Mouse (Mus musculus) cerebellum, adult 11 months (tissue): Measurements from ENCODE around the gene Ly6g6d.
A peak's percentile ranks its signal among the peaks of the same experiment; 100 is the strongest.
"Not testable (repeated sequence)": the region's sequence is repeated elsewhere in the genome, so short reads cannot be mapped to it uniquely, and the experiment has no call there.

Source experiments
- DNase-seq: peaks from one replicate; pipeline ENCODE4 v3.0.0; 2022

The Ly6g6d gene

DNA sequence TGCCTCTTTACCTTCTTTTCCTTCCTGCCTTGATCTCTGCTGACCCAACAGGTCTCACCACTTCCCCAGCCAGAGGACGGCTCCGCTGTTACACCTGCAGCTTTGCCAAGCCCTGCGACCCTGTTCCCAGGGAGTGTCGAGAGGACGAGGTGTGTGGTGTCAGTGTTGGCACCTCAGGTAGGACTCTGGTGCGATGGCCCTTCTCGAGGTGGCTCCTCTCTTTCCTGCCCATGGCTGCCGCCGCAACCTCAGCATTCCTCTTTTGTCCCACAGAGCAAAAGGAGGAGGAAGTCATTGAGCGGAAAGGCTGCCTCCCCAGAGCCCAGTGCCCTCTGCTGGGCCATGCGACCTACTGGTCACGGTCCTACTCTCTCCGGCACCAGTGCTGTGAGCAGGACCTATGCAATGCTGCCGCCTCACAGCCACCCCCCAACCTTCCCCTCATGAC, at the start of gene Ly6g6d:
TSS of gene Ly6g6d (minus strand) at position 280 of the 448 bp plus-strand sequence.
- no peak for DNase-seq

DNA sequence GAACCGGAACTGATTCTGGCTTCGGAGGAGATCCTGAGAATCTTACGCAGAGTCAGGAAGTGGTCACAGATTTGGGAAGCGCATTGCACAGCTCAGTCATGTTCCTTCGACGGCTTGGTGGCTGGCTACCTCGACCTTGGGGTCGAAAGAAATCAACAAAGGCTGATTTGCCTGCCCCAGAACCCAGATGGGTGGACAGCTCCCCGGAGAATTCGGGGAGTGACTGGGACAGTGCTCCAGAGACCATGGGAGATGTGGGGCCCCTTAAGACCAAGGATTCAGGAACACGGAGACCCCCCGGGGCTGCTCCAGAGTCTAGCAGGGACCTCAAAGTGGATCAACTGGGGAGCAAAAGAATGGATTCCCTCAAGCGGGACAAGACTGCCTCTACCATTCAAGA, 49.2 kb upstream of the Ly6g6d start:
- no peak for DNase-seq

DNA sequence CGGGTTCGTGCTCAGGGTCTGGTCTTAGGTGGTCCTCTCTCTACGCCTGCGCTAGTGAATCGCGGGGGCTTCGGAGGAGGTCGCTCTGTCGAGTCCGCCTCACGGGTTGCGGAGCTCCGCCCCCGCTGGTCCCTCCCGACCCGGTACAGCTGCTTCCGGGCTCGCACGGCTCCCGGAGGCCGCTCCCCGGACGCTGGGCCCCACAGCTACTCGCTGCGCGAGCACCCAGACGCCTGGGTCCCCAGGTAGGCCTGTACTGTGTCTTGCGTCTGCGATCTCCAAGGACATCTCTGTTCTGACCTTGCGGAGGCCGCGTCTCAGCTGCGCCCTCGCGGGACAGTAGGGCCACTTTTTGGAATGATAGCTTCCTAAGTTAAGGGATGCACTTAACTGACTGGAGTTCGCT, 48.3 kb upstream of the Ly6g6d start, which contains the start of gene D17H6S53E:
TSS of gene D17H6S53E (plus strand) at position 168 of the 406 bp plus-strand sequence.
- peak; percentile 61 for DNase-seq

DNA sequence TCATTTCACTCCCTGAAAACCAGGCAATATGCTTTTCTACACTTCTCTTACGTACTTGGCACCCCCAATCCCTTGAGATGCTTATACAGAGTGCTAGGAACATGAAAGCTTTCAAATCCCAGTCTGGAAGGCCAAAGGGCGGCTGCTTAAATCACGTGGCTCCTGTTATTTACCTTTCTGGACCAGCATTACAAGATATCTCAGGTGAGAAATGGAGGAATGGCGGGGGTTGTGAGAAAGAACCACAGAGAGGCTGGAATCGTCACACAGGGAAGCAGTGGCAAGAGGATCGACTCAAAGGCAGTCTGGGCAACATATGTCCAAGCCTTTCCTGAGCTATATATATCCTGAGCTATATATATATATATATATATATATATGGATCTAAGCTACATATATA, 47.7 kb upstream of the Ly6g6d start:
- no peak for DNase-seq

DNA sequence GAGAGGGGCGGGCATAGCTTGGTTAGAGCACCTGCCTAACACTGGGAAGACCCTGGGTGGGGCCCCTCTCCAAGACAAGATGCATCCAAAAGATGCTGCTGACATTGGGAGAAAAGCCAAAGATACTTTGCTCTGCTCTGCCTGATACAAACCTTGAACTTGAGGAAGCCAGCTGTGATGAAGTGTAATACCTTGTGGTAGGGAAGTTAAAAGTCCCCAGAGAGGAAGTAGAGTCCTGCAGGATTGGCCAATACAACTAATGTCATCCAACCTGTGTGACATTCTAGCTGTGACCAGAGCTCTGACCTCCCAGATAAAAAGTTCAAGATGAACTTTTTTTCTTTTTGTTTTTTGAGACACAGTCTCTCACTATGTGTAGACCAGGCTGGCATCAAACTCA, 47.2 kb upstream of the Ly6g6d start:
- DNase-seq = no peak

DNA sequence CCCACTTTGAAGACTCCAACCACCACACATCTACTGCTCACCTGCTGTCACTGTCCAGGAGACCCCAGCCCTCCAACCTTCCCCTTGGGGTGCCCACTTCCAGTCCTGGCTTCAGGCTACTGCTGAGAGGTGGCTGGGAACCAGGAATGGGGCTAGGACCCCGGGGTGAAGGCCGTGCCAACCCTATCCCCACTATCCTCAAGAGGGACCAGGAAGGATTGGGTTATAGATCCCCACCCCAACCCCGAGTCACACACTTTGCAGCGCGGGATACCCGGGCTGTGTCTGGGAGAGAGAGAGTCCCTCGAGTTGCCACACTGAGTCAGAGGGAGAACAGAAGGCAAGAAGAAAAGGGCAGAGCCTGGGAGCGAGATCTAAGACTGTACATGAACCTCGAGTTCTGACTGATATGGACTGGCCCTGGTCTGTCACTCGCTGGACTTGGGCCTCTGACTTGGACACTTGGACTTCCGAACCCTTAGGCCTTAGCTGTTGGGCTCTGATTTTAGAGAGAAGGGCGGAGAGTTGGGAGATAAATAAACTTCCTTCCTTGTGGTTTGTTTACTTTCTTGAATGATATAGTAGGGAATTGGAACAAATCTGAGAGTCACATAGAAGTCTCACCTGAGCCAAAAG, 46.5 kb upstream of the Ly6g6d start:
- not testable (repeated sequence) for DNase-seq

DNA sequence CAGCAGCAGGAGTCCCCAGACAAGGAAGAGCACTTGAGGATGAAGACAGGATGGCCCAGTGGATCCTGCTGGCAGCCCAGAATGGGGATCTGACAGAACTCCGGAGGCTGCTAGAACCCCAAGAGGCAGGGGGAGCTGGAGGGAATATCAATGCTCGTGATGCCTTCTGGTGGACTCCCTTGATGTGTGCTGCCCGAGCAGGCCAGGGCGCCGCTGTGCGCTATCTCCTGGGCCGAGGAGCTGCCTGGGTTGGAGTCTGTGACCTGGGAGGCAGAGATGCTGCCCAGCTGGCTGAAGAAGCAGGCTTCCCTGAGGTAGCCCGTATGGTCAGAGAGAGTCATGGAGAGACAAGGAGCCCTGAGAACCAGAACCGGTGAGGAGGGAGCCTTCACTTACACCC, 45.4 kb upstream of the Ly6g6d start:
- not testable (repeated sequence) for DNase-seq

DNA sequence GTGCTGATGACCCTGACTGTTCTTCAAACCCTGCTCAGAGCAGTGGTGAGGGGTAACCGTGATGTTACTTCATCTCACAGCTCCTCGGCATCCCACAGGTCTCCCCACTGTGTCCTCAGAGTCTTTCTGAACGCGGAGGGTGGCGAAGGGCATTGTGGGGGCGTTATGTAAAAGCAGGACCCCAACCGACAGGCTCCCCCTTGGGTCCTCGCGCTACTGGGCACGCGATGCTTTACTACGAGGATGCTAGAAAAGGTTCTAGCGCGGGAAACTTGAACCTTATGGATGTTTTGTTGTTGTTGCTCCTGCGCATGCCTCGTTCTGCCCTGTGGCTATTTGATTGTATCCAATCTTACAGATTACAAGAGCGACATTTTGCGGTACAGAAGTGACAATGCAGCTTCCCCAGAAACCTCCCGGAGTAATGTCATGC, 44.0 kb upstream of the Ly6g6d start, which contains the start of gene Csnk2b:
TSS of gene Csnk2b (minus strand) at position 183 of the 433 bp plus-strand sequence.
- peak; percentile 69 for DNase-seq

DNA sequence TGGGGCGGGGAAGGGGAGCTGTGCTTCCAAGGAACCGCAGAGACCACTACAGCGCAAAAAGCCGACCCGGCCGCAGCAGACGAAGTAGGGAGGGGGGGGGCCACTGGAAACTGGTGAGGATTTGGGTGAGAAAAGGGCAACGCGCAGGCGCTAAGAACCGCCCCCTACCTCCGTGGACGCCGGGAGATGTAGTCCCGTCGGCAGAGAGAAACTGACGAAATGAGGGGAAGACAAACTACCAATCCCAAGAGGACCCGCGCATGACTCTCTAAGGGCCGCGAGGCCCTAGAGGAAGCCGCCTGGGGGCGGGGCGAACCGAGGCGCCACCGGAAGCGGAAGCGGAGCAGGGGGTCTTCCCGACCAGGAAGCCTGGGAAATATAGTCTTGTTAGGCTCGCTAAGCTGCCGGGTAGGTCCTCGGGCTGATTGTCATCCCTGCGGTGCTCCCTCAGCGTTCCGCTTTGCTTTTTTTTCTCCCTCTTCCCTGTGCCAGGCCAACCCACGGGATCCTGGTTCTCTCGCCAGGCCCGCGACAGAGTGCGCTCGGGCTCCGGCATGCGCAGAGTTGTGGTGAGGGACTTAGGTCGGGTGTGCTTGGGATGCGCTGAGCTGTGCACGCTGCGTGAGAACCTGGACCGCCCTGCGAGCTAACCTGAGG, 43.4 kb upstream of the Ly6g6d start, which contains the start of gene Gpank1:
TSS of gene Gpank1 (plus strand) at position 313 of the 657 bp plus-strand sequence.
- peak; percentile 97 for DNase-seq

DNA sequence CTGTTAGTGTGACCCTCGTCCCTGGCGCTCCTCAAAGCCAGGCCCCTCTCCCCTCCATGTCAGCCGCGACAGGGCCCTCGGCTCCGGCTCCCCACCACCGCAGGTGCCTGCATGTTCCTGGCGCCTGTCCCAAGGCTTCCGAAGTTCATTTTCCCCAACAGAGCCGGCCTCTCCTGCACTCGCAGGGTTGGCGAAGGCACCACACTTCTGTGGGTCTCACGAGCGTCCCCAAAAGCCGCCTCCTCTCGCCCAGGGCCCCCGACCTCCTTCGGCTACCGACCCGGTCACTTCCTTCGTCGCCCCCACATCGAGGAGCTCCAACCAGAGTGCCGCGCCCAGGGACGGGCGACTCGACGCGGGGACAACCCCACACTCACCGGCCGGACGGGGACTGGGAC, 42.9 kb upstream of the Ly6g6d start:
- DNase-seq = no peak

DNA sequence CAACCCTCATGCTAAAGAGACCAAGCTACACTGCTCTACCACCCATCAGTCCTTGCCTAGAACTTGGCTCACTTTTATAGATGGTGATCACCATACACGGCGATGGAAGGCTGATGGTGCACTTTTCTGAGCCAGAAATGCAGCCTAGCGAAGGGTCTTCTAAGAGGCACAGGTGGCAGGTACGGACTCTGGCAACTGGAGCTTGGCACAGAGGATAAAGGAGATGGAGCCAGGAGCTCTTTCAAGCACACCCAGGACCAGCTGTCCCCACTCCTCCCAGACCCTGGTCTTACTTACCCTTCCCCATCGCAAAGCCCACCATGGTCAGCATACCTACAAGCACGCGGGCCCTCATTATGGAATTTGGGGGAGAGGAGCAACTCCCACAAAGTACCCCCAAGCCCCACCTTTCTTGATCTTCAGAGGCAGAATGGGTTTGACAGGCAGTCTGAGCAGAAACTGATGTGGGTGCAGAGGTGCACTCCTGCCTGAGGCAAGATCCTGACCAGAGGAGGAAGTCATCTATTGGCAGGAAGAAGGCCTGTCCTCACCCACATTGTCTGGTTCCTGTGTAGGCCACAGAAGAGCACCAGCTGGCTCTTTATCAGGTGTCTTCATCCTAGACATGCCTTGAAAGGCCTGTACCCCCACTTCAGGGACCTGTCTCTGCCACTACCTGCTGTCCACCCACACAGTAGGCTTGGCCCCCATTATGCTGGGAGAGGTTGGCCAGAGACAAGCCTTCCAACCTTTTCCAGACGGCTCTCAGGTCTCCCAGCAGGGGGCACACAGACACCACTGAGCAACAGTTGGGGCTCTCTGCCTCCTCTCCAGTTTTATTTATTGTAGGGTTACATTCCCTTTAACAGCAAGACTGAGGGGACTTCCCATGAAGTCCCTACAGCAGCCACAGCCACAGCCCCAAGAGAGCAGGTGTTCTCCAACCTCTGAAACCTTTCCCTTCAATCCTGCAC, 37.5 kb upstream of the Ly6g6d start, which contains the start of gene Ly6g5b:
TSS of gene Ly6g5b (minus strand) at position 383 of the 974 bp plus-strand sequence.
- peak; percentile 29 for DNase-seq

DNA sequence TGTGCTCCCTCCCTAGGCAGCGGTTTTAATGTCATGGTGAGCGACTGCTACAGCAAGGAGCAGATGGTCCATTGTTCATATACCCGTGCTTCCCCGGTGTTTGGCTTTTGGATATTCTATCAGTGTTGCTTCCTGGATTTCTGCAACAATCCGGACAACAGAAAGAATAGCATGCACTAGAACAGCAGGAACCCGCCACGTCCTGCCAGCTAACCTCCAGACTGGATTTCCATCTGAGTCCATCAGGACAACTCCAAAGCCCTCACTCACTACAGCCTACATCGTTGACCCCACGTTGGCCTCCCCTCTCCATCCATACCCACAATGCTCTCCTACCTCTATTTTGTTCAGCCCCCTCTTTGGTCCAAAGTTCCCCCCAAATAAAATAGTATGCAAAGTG, 33.9 kb upstream of the Ly6g6d start:
- DNase-seq = no peak

DNA sequence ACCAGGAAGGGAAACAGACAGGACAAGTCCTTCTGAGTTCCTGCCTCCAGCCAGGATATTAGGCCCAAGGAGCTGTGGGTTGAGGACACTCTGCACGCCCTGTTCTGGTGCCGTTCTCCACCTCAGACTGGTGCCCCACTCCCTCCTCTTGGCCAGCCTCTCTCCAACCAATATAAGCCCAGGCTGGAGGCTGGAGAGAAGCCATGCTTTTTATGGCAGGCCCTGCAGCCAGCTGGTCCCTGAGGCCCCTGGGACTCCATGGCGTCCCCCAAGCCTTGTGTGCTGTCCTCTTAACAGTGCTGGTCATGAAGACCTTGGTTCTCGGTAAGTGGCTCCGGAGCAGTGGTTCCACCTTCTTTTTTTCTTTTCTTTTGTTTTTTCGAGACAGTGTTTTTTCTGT, 30.2 kb upstream of the Ly6g6d start, which contains the start of gene Ly6g5c:
TSS of gene Ly6g5c (plus strand) at position 183 of the 400 bp plus-strand sequence.
- peak; percentile 62 for DNase-seq

DNA sequence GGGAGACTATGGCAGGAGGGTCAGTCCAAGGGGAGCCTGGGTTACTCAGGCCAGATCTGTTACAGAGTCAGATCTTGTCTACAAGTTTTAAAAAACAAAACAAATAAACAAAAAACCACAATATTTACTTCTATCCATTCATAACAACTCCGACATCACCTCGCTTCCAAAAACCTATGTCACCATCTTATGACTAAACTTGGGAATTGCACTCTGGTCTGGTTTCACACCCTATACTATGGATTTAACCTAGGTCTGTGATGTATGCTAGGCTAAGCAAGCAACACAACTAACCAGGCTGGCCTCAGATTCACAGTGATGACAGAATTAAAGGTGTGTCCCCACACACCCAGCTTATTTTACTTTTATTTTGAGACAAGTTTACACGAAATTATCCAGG, 28.7 kb upstream of the Ly6g6d start:
- no peak for DNase-seq

DNA sequence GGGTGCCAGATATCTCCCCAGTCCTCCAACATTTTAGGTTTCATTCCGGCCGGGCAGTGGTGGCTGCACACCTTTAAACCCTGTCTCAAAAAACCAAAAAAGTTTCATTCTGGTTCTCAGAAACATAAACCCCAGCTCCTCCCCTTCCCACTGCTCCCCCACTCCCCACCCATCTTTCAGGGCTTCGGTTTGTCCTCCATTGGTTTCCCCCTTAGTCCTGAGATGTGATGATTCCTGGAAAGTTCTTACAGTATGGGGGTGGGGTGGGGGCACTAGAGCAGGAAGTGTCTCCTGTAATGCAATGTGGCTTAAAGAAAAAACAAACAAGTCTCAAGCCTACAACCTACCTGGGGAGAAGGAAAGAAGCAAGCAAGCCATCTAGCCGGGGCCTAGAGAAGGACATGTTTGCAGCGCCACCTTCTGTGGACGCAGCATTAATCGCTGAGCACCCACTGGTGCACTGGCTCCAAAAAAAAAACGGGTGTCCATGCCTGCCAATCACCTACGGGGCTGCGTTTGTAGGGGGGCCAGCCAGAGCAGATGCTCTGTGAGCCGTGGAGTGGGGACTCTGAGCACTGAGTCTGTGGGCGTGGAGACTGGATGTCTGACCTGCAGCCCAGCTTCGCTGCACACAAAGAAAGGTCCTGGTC, 28.0 kb upstream of the Ly6g6d start:
- peak; percentile 63 for DNase-seq

DNA sequence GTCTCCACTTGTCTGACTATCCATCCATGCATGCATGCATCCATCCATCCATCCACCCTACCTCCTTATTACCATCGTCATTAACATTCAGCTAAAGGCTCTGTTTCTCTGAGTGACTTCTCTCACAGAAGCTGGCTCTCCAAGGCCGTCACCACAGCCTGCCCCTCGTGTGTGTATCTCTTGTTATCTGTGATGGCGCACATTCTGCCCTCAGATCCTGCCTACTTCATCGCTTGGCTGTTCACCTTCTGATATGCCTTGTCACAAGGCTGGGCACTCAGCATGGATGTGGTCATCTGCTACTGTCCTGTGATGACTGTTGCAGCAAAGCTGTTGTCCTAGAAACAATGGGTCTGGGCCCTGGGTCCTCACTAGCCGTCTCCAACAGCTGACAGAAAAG, 26.9 kb upstream of the Ly6g6d start:
- DNase-seq = no peak

DNA sequence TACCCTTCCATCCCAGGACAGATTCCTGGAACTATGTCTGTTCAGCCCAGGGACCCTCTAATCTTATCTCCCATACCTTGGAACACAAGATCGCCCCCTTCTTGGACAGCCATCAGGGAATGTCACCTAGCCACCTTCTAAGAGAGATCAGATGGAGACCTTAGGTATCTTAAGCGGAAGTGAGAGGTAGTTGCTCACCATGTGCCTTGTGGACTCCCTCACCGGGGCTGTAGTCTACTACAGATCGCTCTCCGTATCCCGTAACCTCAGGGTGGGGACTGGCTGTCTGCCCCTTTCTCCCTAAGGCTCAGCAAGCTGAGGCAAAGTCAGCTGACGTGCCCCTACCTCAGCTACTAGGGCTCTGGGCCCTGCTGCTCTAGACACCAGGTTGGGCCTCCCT, 26.2 kb upstream of the Ly6g6d start:
- no peak for DNase-seq

DNA sequence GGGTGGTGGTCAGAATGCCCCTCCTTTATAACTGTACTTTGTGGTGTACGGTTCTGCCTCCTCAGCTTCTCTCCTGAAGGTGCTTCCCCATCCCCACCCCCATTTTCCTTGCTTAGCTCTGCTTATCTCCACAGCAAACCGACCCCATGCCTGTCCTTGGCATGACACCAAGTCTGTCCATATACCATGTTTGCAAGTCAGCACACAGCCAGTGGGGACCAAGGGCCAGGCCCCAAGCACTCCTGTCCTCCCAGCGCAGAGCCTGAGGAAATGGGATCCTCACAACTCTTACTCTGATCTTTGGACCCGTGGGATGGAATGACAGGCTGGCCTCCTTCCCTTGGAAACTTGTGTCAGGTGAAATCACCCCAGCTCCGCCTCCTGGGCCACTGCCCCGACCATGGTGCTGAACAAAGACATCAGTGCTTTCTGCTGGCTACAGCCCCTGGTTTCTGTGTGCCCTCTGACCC, 25.4 kb upstream of the Ly6g6d start:
- DNase-seq = no peak

DNA sequence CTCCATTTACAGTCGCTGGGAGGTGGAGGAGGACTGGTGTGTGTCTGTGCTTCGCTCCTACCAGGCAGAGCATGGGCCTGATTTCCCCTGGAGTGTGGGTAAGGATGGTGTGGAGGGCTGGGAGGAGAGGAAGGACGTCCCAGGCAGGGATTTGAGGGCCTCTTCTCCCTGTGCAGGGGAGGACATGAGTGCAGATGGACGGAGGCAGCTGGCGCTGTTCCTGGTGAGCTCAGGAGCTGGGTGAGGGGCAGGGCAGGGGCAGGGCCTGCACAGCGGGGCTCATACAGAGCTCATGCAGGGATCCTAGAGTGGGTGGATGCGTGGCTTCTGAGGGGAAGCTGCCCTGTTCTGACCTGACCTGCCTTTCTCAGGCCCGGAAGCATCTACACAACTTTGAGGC, 24.4 kb upstream of the Ly6g6d start:
- DNase-seq = no peak

DNA sequence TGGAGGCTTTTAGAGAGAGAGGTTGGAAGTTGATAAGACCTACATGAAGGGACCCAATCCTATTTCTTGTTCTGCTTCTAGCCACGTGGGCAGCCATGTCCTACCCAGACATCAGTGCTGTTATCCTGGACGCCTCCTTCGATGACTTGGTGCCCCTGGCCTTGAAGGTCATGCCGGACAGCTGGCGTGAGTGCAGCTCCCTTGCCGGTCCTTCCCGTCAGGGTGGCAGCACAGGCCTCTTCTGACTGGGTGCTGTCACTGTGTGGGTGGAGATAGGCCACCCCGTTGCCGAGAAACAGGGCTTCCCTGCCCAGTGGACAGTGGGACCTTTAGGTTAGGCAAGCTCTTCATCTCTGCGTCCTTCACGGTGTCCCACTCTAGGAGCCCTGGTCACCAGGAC, 23.3 kb upstream of the Ly6g6d start:
- DNase-seq = no peak

DNA sequence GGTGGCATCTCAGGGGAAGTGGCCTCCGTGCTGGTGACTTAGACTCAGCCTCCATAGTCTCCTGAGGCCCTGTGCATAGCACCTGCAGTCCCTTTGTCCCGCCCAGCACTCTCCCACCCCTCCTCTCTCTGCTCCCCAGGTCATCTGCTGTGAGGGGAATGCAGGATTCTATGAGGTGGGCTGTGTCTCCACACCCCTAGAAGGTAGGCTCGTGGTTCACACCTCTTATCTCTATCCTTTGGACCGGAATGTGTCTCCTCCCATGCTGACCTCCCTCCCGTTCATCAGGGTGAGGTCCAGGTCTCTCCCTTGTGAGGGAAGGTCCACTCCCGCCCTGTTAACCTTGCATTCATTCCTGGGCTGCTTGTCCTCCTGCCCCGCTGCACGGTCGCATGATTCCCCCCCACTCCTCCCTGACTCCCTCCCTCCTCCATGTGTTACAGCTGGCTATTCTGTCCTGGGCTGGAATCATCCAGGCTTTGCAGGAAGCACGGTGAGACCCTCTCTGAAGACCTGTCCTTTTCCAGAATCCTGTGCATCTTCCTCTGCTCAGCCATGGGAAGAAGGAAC, 22.4 kb upstream of the Ly6g6d start:
- no peak for DNase-seq

DNA sequence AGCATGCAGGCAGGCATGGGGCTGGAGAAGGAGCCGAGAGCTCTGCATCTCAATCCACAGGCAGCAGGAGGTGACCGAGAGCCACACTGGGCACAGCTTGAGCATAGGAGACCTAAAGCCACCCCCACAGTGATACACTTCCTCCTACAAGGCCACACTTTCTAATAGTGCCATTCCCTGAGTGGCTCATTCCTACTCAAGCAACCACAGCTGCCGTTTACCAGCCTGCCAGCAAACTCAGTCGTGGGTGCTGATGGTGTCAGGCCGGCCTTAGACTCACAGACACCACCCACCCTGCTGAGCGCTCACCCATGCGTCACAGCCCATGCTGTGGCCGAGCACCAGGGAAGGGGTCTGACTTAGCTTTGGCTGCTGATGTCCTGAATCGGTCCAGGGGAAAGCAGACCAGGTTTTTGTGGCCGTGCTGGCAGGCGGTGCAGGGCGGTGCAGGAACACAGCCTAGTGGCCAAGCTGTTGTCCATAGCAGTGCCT, 19.3 kb upstream of the Ly6g6d start:
- peak; percentile 65 for DNase-seq
